Mouse (Mus musculus): ENCODE results near the gene Gm10229.
"Not testable (repeated sequence)": the region's sequence is repeated elsewhere in the genome, so short reads cannot be mapped to it uniquely, and the experiment has no call there.

Gene Gm10229

DNA sequence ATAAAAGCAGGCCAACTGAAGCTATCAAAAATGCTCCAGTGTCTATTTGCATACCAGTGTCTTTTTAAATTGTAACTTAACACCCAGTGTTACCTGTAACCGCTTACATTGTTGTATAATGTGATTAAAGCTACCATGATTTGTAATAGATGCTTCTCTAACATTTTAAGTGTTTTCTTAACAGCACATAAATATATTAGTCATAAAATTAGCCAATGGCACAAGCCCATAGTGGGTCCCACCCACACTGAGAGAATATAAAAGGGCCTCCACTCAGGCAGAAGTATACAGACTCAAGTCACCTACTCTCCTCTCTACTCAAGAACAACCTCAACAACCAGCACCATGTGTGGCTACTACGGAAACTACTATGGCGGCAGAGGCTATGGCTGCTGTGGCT is at the start of gene Gm10229:
Gm10229 (plus strand) TSS at position 301 of the 400 bp plus-strand sequence.
- ATAC-seq (ENCODE audit: low TSS enrichment) = not testable (repeated sequence)

- no peak for ATAC-seq (ENCODE audit: low TSS enrichment)
These were observed 4.4 kb upstream of the Gm10229 start, which contains the start of gene Krtap22-2 for GRCm38 (mm10) chr16:89010659-89011058. Gene Krtap22-2, minus strand, starts transcription at chr16:89010759.

DNA sequence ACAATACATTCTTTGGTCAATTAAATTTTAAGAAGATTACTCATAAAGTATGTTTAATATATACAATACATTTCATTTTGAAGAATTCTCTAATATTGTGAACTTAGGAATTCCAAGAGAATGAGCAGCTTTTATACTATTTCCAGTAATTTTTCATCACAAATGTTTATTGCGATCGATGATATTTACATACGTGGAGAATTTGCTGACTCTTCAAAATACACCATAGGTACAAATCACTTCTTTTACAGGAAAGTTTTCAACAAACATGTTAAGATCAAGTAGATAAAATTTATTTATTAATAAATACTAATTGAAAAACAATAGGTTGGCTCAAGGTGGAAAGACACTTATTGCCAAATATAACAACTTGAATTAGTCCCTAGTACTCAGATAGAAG is 1.1 kb upstream of the Gm10229 start:
- ATAC-seq (ENCODE audit: low TSS enrichment) = no peak

- not testable (repeated sequence) for ATAC-seq (ENCODE audit: low TSS enrichment)
These were observed 16.3 kb downstream of the Gm10229 start, which contains the start of gene Krtap6-1 for GRCm38 (mm10) chr16:89031399-89031798. Gene Krtap6-1, plus strand, starts transcription at chr16:89031699.

DNA sequence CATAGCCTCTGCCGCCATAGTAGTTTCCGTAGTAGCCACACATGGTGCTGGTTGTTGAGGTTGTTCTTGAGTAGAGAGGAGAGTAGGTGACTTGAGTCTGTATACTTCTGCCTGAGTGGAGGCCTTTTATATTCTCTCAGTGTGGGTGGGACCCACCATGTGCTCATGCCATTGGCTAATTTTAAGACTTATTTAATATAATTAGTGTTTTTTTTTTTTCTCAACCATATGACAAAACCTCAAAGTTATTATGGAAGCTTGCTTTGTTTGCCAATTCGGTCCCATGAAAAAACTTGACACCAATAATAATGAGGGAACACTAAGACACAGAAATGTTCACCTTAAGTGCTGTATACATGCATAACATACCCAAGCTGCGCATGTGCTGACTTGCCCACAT is 26.3 kb downstream of the Gm10229 start, which contains the start of gene Gm10228:
Gm10228 (minus strand) TSS at position 101 of the 400 bp plus-strand sequence.
- not testable (repeated sequence) for ATAC-seq (ENCODE audit: low TSS enrichment)

GRCm38 (mm10) chr16:89047783-89048182 is 32.7 kb downstream of the Gm10229 start, which contains the start of gene Krtap6-5:
Gene Krtap6-5, minus strand, starts transcription at chr16:89047883.
- no peak for ATAC-seq (ENCODE audit: low TSS enrichment)

DNA sequence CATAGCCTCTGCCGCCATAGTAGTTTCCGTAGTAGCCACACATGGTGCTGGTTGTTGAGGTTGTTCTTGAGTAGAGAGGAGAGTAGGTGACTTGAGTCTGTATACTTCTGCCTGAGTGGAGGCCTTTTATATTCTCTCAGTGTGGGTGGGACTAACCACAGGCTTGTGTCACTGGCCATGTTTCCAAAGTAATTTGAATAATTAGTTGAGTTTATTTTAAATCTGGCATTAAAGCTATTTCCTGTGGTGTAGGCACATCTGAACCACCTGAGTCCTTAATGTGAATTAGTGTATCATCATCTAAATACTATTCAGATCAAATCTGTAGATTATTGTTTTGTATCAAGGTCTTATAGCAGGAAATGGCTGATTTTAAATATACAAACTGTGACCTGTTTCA is 48.8 kb downstream of the Gm10229 start, which contains the start of gene 1110025L11Rik:
1110025L11Rik (minus strand) TSS at position 101 of the 400 bp plus-strand sequence.
- not testable (repeated sequence) for ATAC-seq (ENCODE audit: low TSS enrichment)
